Mouse (Mus musculus) myocyte (in vitro differentiated cells): ENCODE results near the gene Gga3. TPM values are rescaled to one million over a fixed set of nuclear protein-coding genes. Genes with fewer than 3 reads are reported as not detected.

Experiments
- H3K27me3 ChIP-seq: one replicate; pipeline ENCODE4 v1.6.1; 2011; ENCODE audit not compliant: control insufficient read depth, insufficient read depth, insufficient read length
- H3K36me3 ChIP-seq: one replicate; pipeline ENCODE4 v1.6.1; 2011; ENCODE audit not compliant: control insufficient read depth, insufficient read depth
- H3K4me2 ChIP-seq: one replicate; pipeline ENCODE4 v1.6.1; 2011; ENCODE audit warnings: low read depth, control low read depth
- H3K4me3 ChIP-seq: one replicate; pipeline ENCODE4 v1.5.1; 2011; ENCODE audit warnings: mild to moderate bottlenecking, control low read depth, moderate library complexity
- H3K79me2 ChIP-seq: one replicate; pipeline ENCODE4 v1.6.1; 2011; ENCODE audit not compliant: control insufficient read depth, insufficient read depth
- H3ac ChIP-seq: one replicate; pipeline ENCODE4 v1.6.1; 2011; ENCODE audit not compliant: control insufficient read depth, insufficient read length
- CEBPB ChIP-seq: IDR thresholded peaks from 2 replicates; pipeline ENCODE4 v1.6.1; 2011; ENCODE audit warnings: mild to moderate bottlenecking, moderate library complexity; ENCODE audit not compliant: poor library complexity, insufficient read depth, severe bottlenecking
- E2F4 ChIP-seq: IDR thresholded peaks from one replicate; pipeline ENCODE4 v1.6.1; 2011; ENCODE audit warnings: mild to moderate bottlenecking, control low read depth, moderate library complexity; ENCODE audit not compliant: insufficient read depth
- MAX ChIP-seq: IDR thresholded peaks from one replicate; pipeline ENCODE4 v1.6.1; 2011; ENCODE audit warnings: low read depth, mild to moderate bottlenecking, control low read depth
- MYOD1 ChIP-seq, 3 experiments: IDR thresholded peaks; one replicate each; pipeline ENCODE4 v1.6.1; 2011; ENCODE audit warnings: control low read depth in 2 of 3, low read depth in 2 of 3, mild to moderate bottlenecking in 2 of 3, moderate library complexity in 1 of 3; ENCODE audit not compliant: insufficient read length in 2 of 3, control insufficient read depth in 1 of 3
- MYOG ChIP-seq, 3 experiments: IDR thresholded peaks; one replicate each; pipeline ENCODE4 v1.6.1; 2011; ENCODE audit warnings: control low read depth in 2 of 3, low read depth in 2 of 3, mild to moderate bottlenecking in 2 of 3; ENCODE audit not compliant: insufficient read length in 2 of 3, control insufficient read depth in 1 of 3, insufficient read depth in 1 of 3
- POLR2A ChIP-seq: IDR thresholded peaks from one replicate; pipeline ENCODE4 v1.6.1; 2011; ENCODE audit warnings: low read depth, mild to moderate bottlenecking, control low read depth, moderate library complexity; ENCODE audit not compliant: insufficient read length
- POLR2AphosphoS2 ChIP-seq: IDR thresholded peaks from one replicate; pipeline ENCODE4 v1.6.1; 2011; ENCODE audit warnings: low read depth, control low read depth; ENCODE audit not compliant: insufficient read length
- REST ChIP-seq: IDR thresholded peaks from one replicate; pipeline ENCODE4 v1.6.1; 2011; ENCODE audit warnings: mild to moderate bottlenecking, control low read depth, moderate library complexity; ENCODE audit not compliant: insufficient read depth, insufficient read length
- SRF ChIP-seq: IDR thresholded peaks from one replicate; pipeline ENCODE4 v1.6.1; 2011; ENCODE audit warnings: low read depth; ENCODE audit not compliant: control insufficient read depth, insufficient read length
- TCF12 ChIP-seq: IDR thresholded peaks from one replicate; pipeline ENCODE4 v1.6.1; 2011; ENCODE audit warnings: mild to moderate bottlenecking, control low read depth; ENCODE audit not compliant: poor library complexity, insufficient read depth, severe bottlenecking
- TCF3 ChIP-seq: IDR thresholded peaks from one replicate; pipeline ENCODE4 v1.6.1; 2011; ENCODE audit warnings: low read depth, control low read depth; ENCODE audit not compliant: insufficient read length
- USF1 ChIP-seq: IDR thresholded peaks from one replicate; pipeline ENCODE4 v1.6.1; 2011; ENCODE audit warnings: low read depth, mild to moderate bottlenecking, control low read depth, moderate library complexity
- polyA plus RNA-seq: library from polyadenylated mRNA; unstranded; fragments of >200 nt; fragmentation: generic; extraction: Trizol; gene quantifications from one replicate; pipeline ENCODE4 v1.2.1, GENCODE M21; 2012; ENCODE audit warnings: missing spikeins

Gene Gga3
- polyA plus RNA-seq, 1 experiment: 16.4 TPM

DNA sequence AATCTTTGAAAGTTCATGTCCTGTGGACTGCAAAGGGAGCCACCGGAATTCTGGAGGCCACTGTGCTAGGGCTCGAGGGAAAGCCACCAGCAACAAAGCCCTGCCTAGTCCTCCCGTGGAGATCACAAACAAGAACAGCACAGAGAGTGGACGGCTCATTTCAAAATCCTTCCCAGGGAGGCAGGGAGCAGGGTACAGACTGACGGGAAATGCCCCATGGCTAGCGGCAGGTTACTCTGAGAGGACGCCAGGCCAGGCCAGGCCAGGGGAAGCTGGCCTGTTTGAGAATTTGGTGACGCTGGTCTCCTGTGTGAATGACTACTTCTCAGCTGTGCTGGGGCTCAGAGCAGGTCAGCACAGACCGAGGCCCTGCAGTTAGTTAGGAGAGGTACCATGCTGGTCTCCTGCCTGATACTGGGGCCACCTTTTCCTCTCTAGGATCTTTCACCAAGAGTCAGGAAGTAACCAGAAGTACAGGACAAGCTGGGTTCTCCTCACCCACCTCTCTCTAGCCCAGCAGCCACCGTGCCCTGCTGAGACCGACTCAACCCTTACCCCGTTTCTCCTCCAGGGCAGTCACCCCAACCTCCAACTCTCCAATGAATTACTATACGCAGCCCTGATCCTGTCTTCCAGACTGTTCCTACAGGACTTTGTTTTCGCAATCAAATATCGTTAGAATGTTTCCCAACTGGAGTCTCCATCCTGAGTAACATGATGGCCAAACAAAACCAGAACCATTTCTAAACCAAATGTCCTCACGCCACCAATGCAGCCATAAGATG lies 15.1 kb upstream of the Gga3 start:
- no peaks in the 10 kb centered on the region for H3K36me3 ChIP-seq

DNA sequence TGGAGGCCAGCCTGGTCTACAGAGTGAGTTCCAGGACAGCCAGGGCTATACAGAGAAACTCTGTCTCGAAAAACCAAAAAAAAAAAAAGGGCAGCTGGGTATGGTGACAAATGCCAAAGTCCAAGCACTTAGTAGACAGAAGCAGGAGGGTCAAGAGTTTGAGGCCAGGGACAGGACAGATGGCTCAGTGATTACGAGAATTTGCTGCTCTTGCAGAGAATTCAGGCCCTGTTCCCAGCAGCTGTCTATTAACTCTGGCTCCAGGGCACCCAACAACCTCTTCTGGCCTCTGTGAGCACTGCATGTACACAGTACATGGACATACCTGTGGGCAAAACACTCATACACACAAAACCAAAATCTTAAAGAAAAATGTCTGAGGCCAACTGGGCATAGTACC lies 14.2 kb upstream of the Gga3 start:
- H3K4me2 ChIP-seq: no peak overlapping the region
- H3ac ChIP-seq: no peak overlapping the region
- TF ChIP-seq USF1 (no peak), MYOG (IDR thresholded peaks at IDR 0.05; ENCODE audit: control insufficient read depth in 1 of 3, insufficient read depth in 1 of 3, insufficient read length in 2 of 3, low read depth in 2 of 3) (no peak), POLR2A (no peak), TCF3 (no peak), REST (no peak), TCF12 (no peak), SRF (no peak), POLR2AphosphoS2 (no peak), CEBPB (no peak), MAX (no peak), E2F4 (no peak), MYOD1 (IDR thresholded peaks at IDR 0.05; ENCODE audit: control insufficient read depth in 1 of 3, insufficient read length in 2 of 3, low read depth in 2 of 3) (no peak)
- H3K4me3 ChIP-seq: no peak overlapping the region
- no peaks in the 10 kb centered on the region for H3K36me3 ChIP-seq
- no peaks in the 10 kb centered on the region for H3K27me3 ChIP-seq
- no peaks in the 10 kb centered on the region for H3K79me2 ChIP-seq

More for the DNA sequence above, 15.1 kb upstream of the Gga3 start:
- TF ChIP-seq MYOD1 (IDR thresholded peaks at IDR 0.05; ENCODE audit: control insufficient read depth in 1 of 3, insufficient read length in 2 of 3, low read depth in 2 of 3) (no peak), USF1 (no peak)
- Histone ChIP-seq H3ac (no peak overlapping the region), H3K4me2 (no peak overlapping the region), H3K79me2 (no peaks in the 10 kb centered on the region), H3K4me3 (no peak overlapping the region), H3K27me3 (no peaks in the 10 kb centered on the region)

DNA sequence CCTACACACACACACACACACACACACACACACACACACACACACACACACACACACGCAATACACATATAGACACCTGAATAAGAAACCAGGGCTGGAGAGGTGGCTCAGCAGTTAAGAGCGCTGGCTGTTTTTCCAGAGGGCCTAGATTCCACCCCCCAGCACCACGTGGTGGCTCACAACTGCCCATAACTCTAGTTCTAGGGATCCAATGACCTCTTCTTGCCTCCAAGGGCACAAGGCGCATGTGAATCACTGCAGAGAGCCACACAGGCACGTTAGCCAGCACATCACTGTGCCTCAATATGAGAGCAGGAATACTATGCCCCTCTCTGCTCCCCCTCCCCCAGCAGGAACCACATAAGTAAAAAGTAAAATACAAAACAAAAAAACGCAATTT lies 13.0 kb upstream of the Gga3 start:
- TF ChIP-seq TCF12 (no peak), TCF3 (no peak), CEBPB (no peak), MYOD1 (IDR thresholded peaks at IDR 0.05; ENCODE audit: control insufficient read depth in 1 of 3, insufficient read length in 2 of 3, low read depth in 2 of 3) (no peak), SRF (no peak), E2F4 (no peak), POLR2A (no peak), MYOG (IDR thresholded peaks at IDR 0.05; ENCODE audit: control insufficient read depth in 1 of 3, insufficient read depth in 1 of 3, insufficient read length in 2 of 3, low read depth in 2 of 3) (no peak), USF1 (no peak), MAX (no peak), REST (no peak)
- H3K4me3 ChIP-seq: no peak overlapping the region
- no peak overlapping the region for H3ac ChIP-seq
- H3K27me3 ChIP-seq: no peaks in the 10 kb centered on the region
- H3K36me3 ChIP-seq: no peaks in the 10 kb centered on the region
- H3K4me2 ChIP-seq: no peak overlapping the region
- no peaks in the 10 kb centered on the region for H3K79me2 ChIP-seq

DNA sequence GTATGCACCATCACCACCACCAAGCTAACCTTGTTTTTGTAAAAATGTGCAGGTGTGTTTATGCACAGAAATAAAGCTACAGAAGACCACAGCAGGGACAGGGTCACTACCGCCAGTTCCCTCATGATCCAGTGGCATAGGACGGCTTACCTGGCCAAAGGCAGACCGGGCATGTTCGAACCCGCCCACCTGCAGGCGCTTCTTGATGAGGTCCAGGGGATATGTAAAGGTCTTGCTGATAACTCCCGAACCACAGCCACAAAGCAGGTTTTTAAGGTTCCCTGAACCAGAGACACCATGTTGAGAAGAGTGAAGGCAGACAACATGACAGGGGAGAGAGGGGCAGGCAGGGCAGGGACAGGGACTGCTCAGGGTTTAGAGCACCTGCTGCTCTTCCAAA lies 12.5 kb upstream of the Gga3 start:
- Histone ChIP-seq H3K27me3 (no peaks in the 10 kb centered on the region), H3K4me2 (no peak overlapping the region), H3K36me3 (no peaks in the 10 kb centered on the region), H3K4me3 (no peak overlapping the region), H3K79me2 (no peaks in the 10 kb centered on the region), H3ac (no peak overlapping the region)
- TF ChIP-seq TCF12 (no peak), USF1 (no peak), E2F4 (no peak), SRF (no peak), POLR2A (no peak), REST (no peak), POLR2AphosphoS2 (no peak), TCF3 (no peak), MYOD1 (IDR thresholded peaks at IDR 0.05; ENCODE audit: control insufficient read depth in 1 of 3, insufficient read length in 2 of 3, low read depth in 2 of 3) (no peak), CEBPB (no peak), MYOG (IDR thresholded peaks at IDR 0.05; ENCODE audit: control insufficient read depth in 1 of 3, insufficient read depth in 1 of 3, insufficient read length in 2 of 3, low read depth in 2 of 3) (no peak)

DNA sequence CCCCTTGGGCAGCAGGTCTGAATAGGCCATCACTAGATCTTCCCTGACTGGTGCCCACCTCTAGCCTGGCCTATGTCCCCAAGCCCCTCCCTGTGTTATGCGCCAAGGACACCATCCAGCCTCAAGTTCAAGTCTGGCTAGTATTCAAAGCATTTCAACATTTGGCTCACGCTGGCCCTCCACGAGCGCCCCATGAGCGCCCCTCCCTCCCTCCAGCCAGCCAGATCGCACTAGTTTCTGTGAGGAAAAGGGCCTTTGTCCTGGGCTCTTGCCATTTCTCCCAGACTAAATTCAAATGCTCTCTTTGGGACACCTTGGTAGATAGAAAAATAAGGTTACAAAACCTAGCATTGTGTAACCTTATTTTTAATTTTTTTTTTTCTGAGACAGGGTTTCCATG lies 12.0 kb upstream of the Gga3 start:
- no peak overlapping the region for H3K4me3 ChIP-seq
- no peaks in the 10 kb centered on the region for H3K27me3 ChIP-seq
- H3ac ChIP-seq: no peak overlapping the region
- H3K4me2 ChIP-seq: no peak overlapping the region
- H3K79me2 ChIP-seq: no peaks in the 10 kb centered on the region
- TF ChIP-seq REST: no peak
- TF ChIP-seq MYOG (IDR thresholded peaks at IDR 0.05; ENCODE audit: control insufficient read depth in 1 of 3, insufficient read depth in 1 of 3, insufficient read length in 2 of 3, low read depth in 2 of 3): no peak
- no peak for TF ChIP-seq USF1
- TF ChIP-seq TCF12: no peak
- no peak for TF ChIP-seq POLR2AphosphoS2
- no peak for TF ChIP-seq MYOD1 (IDR thresholded peaks at IDR 0.05; ENCODE audit: control insufficient read depth in 1 of 3, insufficient read length in 2 of 3, low read depth in 2 of 3)
- no peak for TF ChIP-seq CEBPB
- no peak for TF ChIP-seq E2F4
- TF ChIP-seq SRF: no peak
- no peak for TF ChIP-seq TCF3
- no peaks in the 10 kb centered on the region for H3K36me3 ChIP-seq
